25 mouse cellular contexts compared by ENCODE assay signal in the genomic region with DNA sequence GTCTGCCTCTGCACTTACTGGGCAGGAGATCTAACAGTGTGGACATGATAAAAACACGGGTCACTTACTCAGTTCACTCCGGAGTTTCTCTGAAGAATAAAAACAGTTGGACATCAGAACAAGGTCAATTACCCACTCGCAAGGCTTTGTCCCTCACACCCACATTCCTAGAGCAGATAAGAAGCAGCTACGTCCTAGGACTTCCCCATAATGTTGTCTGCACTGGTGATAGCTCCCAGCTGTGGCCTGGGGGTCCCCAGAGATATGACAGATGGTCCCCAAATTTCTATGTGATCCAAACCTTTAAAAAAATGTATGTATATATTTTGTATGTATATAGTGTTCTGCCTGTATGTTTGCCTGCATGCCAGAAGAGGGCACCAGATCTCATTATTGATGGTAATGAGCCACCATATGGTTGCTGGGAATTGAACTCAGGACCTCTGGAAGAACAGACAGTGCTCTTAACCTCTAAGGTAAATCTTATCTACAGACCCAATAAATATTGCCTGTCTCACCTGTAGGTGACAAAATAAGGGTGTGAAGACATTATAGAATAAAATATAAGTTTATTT. TPM values are rescaled to one million over a fixed set of nuclear protein-coding genes. Genes with fewer than 3 reads are reported as not detected.
A peak's percentile ranks its signal among the peaks of the same experiment; 100 is the strongest.
DNase-seq lines count a peak whose midpoint lies in the region; TF ChIP-seq lines count a peak whose summit lies in the region.
"Had no signal": no experiment of that assay in that cellular context is flagged by ENCODE, and none has a peak within 500 bp of the region (broad histone marks: within the 10 kb centered on the region; RNA-seq: fewer than 3 reads in every experiment).

No protein-coding gene starts in this region.

- peak; percentile 16 for DNase-seq in adrenal gland, postnatal 14 days
- no peak for DNase-seq in adrenal gland, adult 18-20 months (ENCODE audit: low spot score in 2 of 2)
- DNase-seq in layer of hippocampus, adult 2 months (ENCODE audit: low spot score in 2 of 2): no peak
- DNase-seq in layer of hippocampus, adult 8-10 months (ENCODE audit: low spot score in 2 of 2): no peak
- DNase-seq in A20 (ENCODE audit: low read depth, low spot score) (peak; percentile 45), ZHBTc4 (ENCODE audit: low read depth, low spot score) (peak; percentile 30)
- no peak for DNase-seq in cerebellum, adult 11 months
- DNase-seq in left cerebral cortex, postnatal 25 days (ENCODE audit: low spot score in 2 of 2): no peak
- DNase-seq: B cell, adult 2 months; cerebellum, adult 9-11 months; heart, postnatal 36 days; kidney, adult 18-20 months; kidney, postnatal 10 days; left cerebral cortex, postnatal 4 days; lung, postnatal 10 days; retina, postnatal 1 day; right cerebral cortex, postnatal 4 days; thymus, postnatal 14 days had no signal

- H3K4me3 ChIP-seq in layer of hippocampus, adult 2 months: no peak overlapping the region
- H3K4me3 ChIP-seq: embryonic facial prominence, embryonic 13.5 days; heart, embryonic 13.5 days; hindbrain, embryonic 15.5 days; megakaryocyte, embryonic 14.5 days; midbrain, embryonic 15.5 days had no signal

- peak; percentile 50 for TF ChIP-seq CTCF in layer of hippocampus, adult 2 months (conservative IDR thresholded peaks at IDR 0.05)

- intact Hi-C loops in left cerebral cortex, postnatal 25 days (cut with DNase I): loop anchor here (10.0 kb wide), 1 partner anchor 535 kb away; no protein-coding TSS in a partner anchor

- no peak overlapping the region for H3K27ac ChIP-seq in layer of hippocampus, adult 2 months
- H3K27ac ChIP-seq: embryonic facial prominence, embryonic 13.5 days; heart, embryonic 13.5 days; hindbrain, embryonic 15.5 days; midbrain, embryonic 15.5 days had no signal

RNA-seq across cellular contexts. Expression of a gene that starts 6.2 kb away (rescaled TPM):
- total RNA-seq in adrenal gland, postnatal 14 days (2021): 20.5 and 21.6 TPM in 2 replicates
- 10 to 100 TPM; 12.0 to 19.4 TPM for total RNA-seq in adrenal gland, adult 18-20 months (2021)
- 1 to 10 TPM; 6.1 to 6.5 TPM for total RNA-seq in layer of hippocampus, adult 2 months (2021)
- total RNA-seq in layer of hippocampus, adult 8-10 months (2022): 10 to 100 TPM in 1 of 4 experiments, 1 to 10 TPM in 3; 5.8 to 10.9 (median 7.5) TPM
- total RNA-seq in left cerebral cortex, postnatal 25 days (2021): 1 to 10 TPM; 7.9 to 8.6 TPM

RNA-seq across cellular contexts. Expression of a gene that starts 9.6 kb away (rescaled TPM):
- 2.3 and 8.8 TPM in 2 replicates for total RNA-seq in adrenal gland, postnatal 14 days (2021)
- under 1 TPM; 0.06 to 0.10 TPM for total RNA-seq in adrenal gland, adult 18-20 months (2021)
- under 1 TPM; 0.32 to 0.44 TPM for total RNA-seq in layer of hippocampus, adult 2 months (2021)
- under 1 TPM; 0.23 to 0.54 (median 0.28) TPM for total RNA-seq in layer of hippocampus, adult 8-10 months (2022)
- total RNA-seq in left cerebral cortex, postnatal 25 days (2021): under 1 TPM; 0.57 to 0.60 TPM
- total RNA-seq: gastrocnemius, adult 18-20 months had no signal

RNA-seq across cellular contexts. Expression of a gene that starts 14.9 kb away (rescaled TPM):
- 19.0 and 22.5 TPM in 2 replicates for total RNA-seq in adrenal gland, postnatal 14 days (2021)
- 10 to 100 TPM; 13.8 to 17.0 TPM for total RNA-seq in adrenal gland, adult 18-20 months (2021)
- 10 to 100 TPM; 13.9 to 16.6 TPM for total RNA-seq in layer of hippocampus, adult 2 months (2021)
- 10 to 100 TPM; 15.4 to 21.1 (median 16.3) TPM for total RNA-seq in layer of hippocampus, adult 8-10 months (2022)
- total RNA-seq in left cerebral cortex, postnatal 25 days (2021): 10 to 100 TPM; 17.6 to 20.7 TPM

RNA-seq across cellular contexts. Expression of a gene that starts 37.8 kb away (rescaled TPM):
- 0.30 TPM in 1 of 2 replicates, not detected in the other for total RNA-seq in adrenal gland, postnatal 14 days (2021)
- not detected for total RNA-seq in adrenal gland, adult 18-20 months (2021)
- total RNA-seq in layer of hippocampus, adult 2 months (2021): under 1 TPM; 0.77 to 0.93 TPM
- total RNA-seq in layer of hippocampus, adult 8-10 months (2022): 1 to 10 TPM in 1 of 4 experiments, under 1 TPM in 3; 0.37 to 1.0 (median 0.63) TPM
- total RNA-seq in left cerebral cortex, postnatal 25 days (2021): under 1 TPM; 0.50 to 0.64 TPM
- total RNA-seq: gastrocnemius, adult 18-20 months; granulocyte monocyte progenitor cell, adult 5-6 weeks; heart, postnatal 36 days had no signal

RNA-seq across cellular contexts. Expression of a gene that starts 52.3 kb away (rescaled TPM):
- total RNA-seq in adrenal gland, postnatal 14 days (2021): 24.6 and 30.8 TPM in 2 replicates
- 10 to 100 TPM; 22.8 to 33.3 TPM for total RNA-seq in adrenal gland, adult 18-20 months (2021)
- total RNA-seq in layer of hippocampus, adult 2 months (2021): 10 to 100 TPM; 30.5 to 31.9 TPM
- 10 to 100 TPM; 23.1 to 32.9 (median 25.6) TPM for total RNA-seq in layer of hippocampus, adult 8-10 months (2022)
- 10 to 100 TPM; 33.4 to 34.2 TPM for total RNA-seq in left cerebral cortex, postnatal 25 days (2021)

Comparison
In these comparisons a context has a peak if more than half of its experiments do, and no peak if none do; other contexts are left out.
1. DNase-seq: peak in adrenal gland, postnatal 14 days (single experiment), A20 (single experiment) and ZHBTc4 (single experiment); none in adrenal gland, adult 18-20 months (0 of 2), layer of hippocampus, adult 2 months (0 of 2), layer of hippocampus, adult 8-10 months (0 of 2), cerebellum, adult 11 months (single experiment) and left cerebral cortex, postnatal 25 days (0 of 2).